Mouse (Mus musculus): ENCODE measurements at regions not wholly inside any gene's neighbourhood (a gene's known extent, or its start where the extent isn't known, plus 50 kb on each side); places are given as distances from the start of the nearest gene placed in this dataset.
A peak's percentile ranks its signal among the peaks of the same experiment; 100 is the strongest.

- DNase-seq = no peak
These were observed 309.9 kb downstream of the En1 start for GRCm38 (mm10) chr1:120911962-120912670.

GRCm38 (mm10) chr1:120921540-120921939 lies 319.3 kb downstream of the En1 start:
- no peak for DNase-seq

GRCm38 (mm10) chr1:120925271-120925670 lies 323.1 kb downstream of the En1 start:
- DNase-seq = no peak

- no peak for DNase-seq
These were observed 327.9 kb downstream of the En1 start for GRCm38 (mm10) chr1:120930141-120930540.

GRCm38 (mm10) chr1:120935321-120935720 lies 333.1 kb downstream of the En1 start:
- no peak for DNase-seq

- peak; percentile 18 for DNase-seq
These were observed 341.5 kb downstream of the En1 start for GRCm38 (mm10) chr1:120943711-120944110.

- no peak for DNase-seq
These were observed 344.1 kb downstream of the En1 start for GRCm38 (mm10) chr1:120946349-120946748.

- DNase-seq = no peak
These were observed 359.0 kb downstream of the En1 start for GRCm38 (mm10) chr1:120961235-120961634.

- DNase-seq = no peak
These were observed 359.8 kb downstream of the En1 start for GRCm38 (mm10) chr1:120961984-120962383.

- DNase-seq = no peak
These were observed 361.4 kb downstream of the En1 start for GRCm38 (mm10) chr1:120963477-120964178.

- no peak for DNase-seq
These were observed 361.9 kb downstream of the En1 start for GRCm38 (mm10) chr1:120964179-120964517.

GRCm38 (mm10) chr1:120966132-120966531 lies 363.9 kb downstream of the En1 start:
- DNase-seq = no peak

GRCm38 (mm10) chr1:120974661-120975060 lies 357.7 kb downstream of the Insig2 start:
- DNase-seq = peak; percentile 48

- DNase-seq = no peak
These were observed 327.9 kb downstream of the Insig2 start for GRCm38 (mm10) chr1:121004535-121004934.

GRCm38 (mm10) chr1:121005198-121005597 lies 327.2 kb downstream of the Insig2 start:
- no peak for DNase-seq

- no peak for DNase-seq
These were observed 320.3 kb downstream of the Insig2 start for GRCm38 (mm10) chr1:121012126-121012525.

- DNase-seq = no peak
These were observed 318.4 kb downstream of the Insig2 start for GRCm38 (mm10) chr1:121013839-121014503.

- no peak for DNase-seq
These were observed 303.0 kb downstream of the Insig2 start for GRCm38 (mm10) chr1:121029375-121029774.

- DNase-seq = no peak
These were observed 297.5 kb downstream of the Insig2 start for GRCm38 (mm10) chr1:121034761-121035393.

GRCm38 (mm10) chr1:121046581-121046980 lies 285.8 kb downstream of the Insig2 start:
- no peak for DNase-seq

GRCm38 (mm10) chr1:121047406-121047805 lies 285.0 kb downstream of the Insig2 start:
- no peak for DNase-seq

GRCm38 (mm10) chr1:121049684-121050083 lies 282.7 kb downstream of the Insig2 start:
- DNase-seq = no peak

GRCm38 (mm10) chr1:121050695-121051495 lies 281.5 kb downstream of the Insig2 start:
- DNase-seq = no peak

Data from lung, postnatal 14 days (tissue).